Mouse (Mus musculus): ENCODE data around the gene Uggt2.

Uggt2 gene

DNA sequence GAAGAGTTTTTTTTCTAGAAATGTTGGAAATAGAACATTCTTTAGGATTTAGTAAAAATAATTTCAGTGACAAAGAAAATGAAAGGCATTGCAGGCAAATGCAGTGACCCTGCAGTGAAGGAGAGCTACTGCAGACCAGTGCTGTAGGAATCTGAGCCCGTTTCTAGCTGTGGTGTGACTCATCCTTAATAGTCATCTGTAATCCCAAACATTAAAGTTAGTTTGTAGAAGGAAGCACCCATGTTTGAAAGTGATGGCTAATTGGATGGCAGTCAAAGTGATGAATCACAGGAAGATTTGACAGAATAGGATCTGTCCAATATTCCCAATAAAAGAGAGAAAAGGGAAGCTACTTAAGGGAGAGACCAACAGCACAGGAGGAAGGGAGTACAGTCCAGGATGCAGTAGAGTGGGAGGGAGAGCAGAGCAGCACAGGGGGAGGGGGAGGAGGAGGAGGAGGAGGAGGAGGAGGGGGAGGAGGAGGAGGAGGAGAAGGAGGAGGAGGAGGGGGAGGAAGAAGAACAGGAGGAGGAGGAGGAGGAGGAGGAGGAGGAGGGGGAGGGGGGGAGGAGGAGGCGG, 71.5 kb downstream of the Uggt2 start:
- DNase-seq: peak; percentile 61

DNA sequence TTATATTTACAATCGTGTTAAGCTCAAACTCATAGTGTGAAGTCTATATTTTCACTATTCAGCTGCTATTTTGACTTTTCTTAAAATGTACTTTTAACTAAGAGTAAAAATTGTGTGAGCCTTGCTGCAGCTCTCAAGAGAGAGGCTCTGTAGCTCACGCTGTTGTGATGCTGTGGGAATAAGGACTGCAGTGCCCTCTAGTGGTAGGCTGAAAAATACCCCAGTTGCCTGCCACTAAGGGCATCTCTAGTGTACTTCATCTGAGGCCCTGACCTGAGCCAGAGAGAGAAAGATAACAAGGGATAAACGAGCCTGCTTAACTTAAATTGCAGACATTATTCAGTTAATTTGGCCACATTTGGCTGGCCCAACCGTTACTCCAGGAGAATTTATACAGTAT, 72.1 kb downstream of the Uggt2 start:
- peak; percentile 90 for DNase-seq

DNA sequence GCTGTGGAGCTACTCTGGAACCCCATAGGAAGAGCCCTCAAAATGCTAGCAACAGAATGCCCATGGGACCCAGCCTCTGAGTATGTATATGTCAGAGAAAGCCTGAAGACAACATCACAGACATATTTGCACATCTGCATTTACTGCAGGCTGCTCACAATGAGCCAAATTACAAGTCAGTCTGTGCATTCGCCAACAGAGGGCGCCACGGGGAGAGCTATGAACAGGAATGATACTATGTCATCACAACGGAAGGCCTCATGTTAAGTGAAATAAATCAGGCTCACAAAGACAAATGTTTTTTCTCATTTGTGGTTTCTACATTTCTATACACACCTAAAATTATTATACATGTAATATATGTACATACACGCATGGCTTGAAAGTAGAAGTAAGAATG, 73.3 kb downstream of the Uggt2 start:
- peak; percentile 44 for DNase-seq

DNA sequence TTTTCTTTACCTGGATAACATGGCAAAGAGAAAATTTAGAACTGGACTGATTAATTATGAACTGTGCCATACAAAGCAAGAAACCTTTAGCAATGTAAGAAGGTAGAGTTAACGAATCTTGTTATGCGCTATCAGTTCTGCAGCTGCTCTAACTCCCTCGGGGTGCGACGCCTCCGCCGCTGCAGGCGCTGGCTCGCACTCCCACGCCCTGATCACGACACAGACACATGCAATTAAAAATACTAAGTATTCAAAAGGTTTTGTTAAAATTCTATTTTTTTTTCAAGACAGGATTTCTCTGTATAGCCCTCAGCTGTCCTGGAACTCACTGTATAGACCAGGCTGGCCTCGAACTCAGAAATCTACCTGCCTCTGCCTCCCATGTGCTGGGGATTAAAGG, 85.7 kb downstream of the Uggt2 start:
- peak; percentile 59 for DNase-seq

DNA sequence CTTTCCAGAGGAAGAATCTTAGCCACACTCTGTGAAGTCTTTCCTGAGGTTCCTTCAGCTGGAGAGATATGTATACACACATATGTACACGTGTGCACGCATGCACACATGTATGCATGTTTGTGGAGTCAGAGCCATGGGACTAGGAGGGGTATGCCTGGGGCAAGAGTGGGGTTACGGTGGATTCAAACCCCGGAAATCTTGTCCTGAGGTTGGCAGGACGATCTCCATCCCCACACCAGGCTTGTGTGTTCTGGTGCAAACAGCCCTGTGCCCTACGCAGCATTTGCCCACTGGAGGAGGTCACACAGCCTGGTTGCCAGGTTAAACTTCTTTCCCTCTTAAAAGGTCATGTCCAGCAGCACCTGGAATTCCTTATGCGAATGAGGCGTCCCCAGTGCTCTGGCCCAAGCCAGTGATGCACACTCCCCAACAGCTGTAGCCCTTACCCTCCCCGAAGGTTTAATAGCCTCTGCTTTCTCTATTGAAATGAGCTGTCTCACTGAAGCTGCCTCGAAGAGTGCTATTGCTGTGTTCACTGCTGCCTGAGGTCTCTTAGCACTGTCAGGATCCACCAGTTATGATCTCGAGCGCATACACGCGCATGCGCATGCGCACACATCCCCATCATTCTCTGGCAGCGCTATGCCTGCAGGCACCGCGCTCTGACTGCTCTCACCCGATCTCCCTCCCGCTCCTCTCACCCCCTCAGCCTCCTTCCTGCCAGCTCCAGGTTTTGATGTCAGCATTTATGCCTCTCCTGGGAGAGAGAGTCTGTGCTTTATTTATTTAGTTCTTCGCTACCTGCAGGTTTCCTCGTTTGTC, 86.4 kb downstream of the Uggt2 start:
- DNase-seq: peak; percentile 89

DNA sequence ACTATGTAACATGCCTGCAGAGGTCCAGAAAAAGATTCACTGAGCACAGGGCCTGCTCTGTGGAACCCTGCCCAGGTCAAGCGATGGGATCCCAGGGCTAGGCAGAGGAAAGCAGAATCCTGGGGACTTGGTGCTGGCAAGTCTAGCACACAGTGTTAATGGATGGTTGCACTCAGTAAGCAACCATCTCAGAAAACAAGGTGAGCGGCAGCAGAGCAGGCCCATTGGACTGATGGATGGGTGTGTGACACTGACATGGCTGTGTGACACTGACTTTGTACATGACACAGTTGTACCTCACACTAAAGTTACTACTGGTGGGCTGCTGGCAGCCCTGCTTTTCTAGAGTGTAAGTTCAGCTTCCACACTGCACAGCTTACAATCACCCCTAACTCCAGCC, 89.7 kb downstream of the Uggt2 start:
- peak; percentile 85 for DNase-seq

DNA sequence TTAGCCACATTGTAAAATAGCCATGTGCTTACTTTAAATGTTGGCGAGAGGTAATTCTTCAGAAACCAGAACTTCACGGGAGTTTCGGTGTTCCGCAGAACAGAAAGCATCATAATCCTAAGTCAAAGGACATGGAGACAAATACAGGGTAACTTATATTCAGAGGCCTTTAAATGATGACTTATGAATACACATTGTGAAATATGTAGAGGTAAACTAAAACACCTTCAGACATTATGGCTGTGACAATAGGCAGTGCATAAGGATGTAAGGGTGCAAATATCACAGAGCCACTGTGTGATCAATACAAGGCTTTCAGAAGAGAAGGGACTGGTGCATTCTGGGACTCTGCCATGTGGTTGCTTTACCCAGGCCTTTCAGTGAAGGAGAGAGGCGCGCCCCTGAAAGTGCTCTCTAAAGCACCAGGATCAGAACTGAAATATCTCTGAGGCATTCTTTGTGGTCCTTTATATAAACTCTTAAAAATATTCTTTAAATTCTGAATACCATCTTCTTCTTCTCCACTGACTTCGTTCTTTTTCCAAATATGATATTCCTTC, 91.1 kb downstream of the Uggt2 start:
- DNase-seq: peak; percentile 69

DNA sequence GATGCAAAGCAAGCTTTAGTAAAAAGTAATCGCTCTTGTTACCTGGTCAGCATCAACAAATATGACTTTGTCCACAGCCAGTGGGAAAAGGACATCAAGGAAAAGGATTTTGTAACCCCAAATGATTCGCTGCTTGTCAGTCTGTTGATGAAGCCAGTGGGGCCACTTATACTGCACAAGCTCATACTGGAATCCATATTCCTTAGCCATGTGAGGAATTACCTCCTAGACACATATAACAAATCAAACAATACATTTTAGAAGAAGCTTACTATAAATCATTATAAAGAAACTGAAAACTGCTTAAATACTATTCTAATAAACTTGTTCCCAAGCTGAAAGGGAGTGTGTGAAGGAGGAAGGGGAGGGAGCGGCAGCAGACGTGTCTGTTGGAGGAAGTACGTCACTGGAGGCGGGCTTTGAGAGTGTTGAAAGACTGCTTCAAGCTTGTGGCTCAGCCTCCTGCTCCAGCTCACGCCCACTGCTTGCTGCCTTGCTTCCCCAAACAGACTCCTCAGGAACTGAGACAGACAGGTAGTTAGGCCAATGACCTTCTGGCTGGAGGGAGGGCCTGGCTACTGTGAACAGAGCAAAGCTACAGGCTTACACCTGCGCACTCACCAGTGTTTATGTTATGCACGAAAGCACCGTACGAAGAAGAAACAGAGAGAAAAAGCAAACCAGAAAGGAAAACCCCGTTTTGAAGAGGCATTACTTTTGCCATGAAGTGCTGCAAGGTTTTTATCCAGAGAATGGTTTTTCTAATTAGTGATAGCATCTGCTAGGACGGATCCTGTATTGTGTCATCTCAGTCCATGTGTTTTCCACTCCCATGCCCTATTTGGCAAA, 91.9 kb downstream of the Uggt2 start:
- DNase-seq: peak; percentile 100

DNA sequence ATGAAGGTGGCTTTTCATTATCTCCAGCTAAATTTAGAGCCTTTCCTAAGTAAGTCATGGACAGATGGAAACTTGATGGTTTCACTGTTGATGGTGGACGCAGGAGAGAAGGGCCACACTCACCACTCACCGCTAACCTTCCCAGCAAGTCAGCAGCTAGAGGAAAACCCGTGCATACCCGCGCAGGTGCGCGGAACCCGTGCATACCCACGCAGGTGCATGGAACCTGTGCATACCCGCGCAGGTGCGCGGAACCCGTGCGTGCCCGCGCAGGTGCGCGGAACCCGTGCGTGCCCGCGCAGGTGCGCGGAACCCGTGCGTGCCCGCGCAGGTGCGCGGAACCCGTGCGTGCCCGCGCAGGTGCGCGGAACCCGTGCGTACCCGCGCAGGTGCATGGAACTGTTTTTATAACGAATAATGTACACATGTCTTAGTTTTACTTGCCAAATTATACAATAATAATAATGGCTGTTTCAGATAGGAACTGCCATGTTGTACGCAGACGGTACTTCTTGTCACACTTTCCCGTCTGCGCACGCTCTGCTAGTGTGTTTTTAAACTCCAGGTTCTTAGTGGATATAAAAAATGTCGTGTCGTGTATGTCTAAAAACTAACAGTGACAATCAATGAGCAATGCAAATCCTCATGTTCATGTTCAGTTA, 92.7 kb downstream of the Uggt2 start:
- DNase-seq: peak; percentile 85

DNA sequence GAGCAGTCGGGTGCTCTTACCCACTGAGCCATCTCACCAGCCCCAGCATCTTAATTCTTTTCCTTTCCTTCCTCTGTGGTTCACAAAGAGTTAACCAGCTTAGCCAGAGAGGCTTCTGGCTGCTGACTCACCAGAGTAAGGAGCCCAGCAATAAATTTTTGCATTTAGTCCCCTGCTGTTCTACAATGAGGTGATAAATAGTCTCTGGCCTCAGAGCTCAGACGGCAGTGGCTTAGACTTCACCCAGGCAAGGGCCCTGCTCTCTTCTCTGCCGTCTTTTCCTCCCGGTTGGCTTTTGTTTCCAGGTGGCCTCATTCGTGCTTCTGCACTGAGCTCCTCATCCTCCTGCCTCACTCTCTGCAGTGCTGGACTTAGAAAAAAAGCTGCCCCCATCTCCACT, 93.4 kb downstream of the Uggt2 start:
- DNase-seq: peak; percentile 79

DNA sequence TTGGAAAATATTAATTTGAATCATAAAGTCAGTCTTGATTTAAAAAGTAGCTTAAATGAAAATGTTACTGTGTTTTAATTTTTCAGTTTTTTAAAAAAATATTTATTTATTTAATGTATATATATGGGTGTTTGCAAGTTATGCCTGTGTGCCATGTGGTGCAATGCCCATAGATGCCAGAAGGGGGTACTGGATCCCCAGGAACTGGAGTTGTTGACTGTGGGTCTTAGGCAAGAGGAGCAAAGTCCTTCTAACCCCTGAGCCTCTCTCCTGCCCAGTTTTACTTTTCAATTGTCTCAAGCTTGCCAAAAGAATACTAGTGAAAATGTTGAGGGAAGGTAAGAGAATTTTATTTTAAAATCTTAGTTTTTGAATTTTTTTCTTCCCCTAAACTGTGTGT, 95.9 kb downstream of the Uggt2 start:
- DNase-seq: peak; percentile 55

DNA sequence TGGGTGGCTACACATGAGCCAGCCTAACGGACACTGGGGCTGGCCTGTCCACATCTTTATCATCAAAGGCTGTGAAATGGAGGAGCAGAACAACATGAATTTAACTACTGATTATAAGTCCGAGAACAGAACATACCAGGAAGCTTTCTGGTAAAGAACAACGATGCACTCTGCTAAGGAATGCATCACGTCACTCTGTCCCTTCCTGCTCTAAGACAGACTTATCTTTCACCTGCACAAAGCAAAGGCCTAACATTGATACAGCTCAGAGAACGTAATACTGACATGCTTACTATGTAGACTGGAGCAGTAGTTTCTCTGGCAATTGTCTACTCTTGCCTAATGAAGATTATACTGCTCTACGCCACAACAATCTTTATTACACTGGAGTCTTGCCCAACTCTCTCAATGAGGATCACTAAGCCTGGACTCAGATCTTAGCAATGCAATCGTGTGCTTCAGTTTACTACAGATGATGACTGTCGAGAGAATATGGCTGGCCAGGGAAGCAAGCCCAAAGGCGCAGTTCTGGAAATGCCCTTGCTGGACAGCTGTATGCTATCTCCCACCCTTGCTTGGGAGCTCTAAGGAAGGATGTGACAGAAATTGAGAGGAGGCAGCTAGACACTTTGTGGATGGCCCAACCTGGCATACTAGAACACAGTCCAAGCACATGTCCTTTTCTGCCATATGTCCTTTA, 103.9 kb downstream of the Uggt2 start:
- peak; percentile 17 for DNase-seq

DNA sequence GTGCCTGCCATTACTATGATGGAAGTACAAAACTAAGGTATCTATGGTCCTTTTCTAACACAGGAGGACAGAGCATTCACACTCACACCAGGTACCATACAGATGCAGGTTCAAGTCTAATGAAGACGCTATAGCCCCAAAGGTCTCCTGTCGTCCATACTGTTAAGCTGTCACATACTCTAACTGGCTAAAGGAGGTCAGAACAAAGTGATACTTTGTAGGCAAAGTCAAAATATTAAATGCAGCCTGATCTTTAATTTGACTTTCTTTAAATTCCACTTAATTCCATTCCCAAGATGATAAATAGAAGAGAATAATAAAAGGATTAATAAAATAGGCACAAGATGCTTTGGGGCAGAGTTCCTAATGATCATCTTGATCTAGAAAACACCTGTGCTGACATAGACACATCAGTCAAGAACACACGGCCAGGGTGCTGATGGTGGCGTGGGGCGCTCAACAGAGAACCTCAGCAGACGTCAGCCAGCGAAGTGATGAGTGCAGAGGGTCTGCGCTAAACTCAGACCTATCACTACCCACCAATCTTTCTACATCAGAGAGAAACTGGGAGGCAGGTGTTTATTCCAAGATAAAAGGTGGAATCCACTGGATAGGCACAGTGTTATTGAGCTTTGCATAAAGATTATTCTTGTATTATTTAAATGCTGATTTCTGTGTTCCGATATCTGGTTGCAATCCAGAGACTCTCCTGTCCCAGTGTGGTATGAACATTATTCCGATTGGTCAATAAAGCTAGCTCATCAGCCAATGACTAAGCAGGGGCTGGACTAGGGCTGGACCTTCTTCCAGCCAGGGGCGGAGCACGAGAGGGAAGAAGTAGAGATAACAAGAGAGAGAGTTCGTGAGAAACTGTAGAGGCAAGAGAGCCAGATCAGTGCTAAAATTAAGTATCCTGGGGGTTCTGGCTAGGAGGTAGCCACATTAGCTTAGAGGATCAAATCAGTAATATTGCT, 111.4 kb downstream of the Uggt2 start:
- peak; percentile 87 for DNase-seq

DNA sequence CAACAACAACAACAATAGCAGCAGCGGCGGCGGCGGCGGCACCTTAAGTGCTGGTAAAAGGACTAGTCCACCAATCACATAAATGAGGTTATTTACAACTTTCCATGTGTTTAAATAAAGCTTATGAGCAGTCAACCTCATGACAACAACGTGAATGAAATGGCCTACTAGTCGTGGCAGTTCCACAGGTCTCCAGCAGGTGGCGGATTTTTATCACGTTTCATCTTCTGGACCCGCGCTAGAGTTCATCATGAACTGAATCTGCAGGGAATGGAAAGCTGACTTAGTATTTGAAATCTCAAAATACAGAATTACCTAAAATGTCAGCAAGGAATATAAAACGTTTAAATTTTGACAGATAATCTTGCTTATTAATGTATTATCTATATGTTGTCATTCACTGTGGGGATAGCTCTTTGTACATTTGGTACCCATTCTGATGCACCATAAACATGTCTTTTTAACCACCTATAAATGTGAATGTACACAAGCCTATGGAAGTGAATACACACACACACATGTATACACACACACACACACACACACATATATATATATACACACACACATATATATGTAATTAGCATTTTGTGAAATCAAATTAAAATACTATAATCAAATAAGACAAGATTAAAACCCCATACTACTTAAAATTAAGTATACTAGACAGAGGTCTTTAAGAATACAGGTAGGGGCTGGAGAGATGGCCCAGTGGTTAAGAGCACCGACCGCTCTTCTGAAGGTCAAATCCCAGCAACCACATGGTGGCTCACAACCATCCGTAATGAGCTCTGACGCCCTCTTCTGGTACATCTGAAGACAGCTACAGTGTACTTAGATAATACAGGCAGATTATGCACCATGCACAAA, 112.3 kb downstream of the Uggt2 start:
- DNase-seq: peak; percentile 74

DNA sequence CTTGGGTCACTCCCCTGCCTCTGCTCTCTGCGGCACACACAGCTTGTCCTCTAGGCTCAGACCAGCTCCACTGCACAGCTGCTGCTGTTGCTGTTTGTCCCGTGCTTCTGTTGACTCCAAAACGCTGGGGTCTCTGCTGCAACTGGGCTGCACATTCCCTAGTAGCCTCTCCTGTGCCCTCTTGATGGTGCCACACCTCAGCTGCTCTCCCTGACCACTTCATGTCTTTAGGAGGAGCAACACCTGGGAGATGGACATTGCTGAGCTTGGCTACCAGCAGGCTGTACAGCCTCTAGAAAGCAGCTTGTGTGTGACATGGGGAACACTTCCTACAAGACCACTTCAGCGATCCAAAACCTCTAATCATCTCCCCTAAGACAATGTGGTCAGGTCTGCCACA, 115.1 kb downstream of the Uggt2 start:
- DNase-seq: peak; percentile 61

DNA sequence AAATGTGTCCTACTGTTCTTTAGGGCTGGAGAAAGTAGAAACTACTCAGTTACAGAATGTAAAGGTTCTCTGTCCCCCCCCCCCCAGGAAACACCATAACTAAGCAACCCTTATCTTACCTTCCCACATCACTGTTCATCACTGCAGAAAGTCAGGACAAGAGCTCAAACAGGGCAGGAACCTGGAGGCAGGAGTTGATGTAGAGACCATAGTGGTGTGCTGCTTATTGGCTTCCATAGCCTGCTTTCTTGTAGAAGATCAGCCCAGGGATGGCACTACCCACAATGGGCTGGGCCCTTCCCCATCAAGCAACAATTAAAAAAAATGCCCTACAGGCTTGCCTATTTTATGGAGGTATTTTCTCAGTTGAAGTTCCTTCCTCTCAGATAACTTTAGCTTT, 115.8 kb downstream of the Uggt2 start:
- peak; percentile 77 for DNase-seq

DNA sequence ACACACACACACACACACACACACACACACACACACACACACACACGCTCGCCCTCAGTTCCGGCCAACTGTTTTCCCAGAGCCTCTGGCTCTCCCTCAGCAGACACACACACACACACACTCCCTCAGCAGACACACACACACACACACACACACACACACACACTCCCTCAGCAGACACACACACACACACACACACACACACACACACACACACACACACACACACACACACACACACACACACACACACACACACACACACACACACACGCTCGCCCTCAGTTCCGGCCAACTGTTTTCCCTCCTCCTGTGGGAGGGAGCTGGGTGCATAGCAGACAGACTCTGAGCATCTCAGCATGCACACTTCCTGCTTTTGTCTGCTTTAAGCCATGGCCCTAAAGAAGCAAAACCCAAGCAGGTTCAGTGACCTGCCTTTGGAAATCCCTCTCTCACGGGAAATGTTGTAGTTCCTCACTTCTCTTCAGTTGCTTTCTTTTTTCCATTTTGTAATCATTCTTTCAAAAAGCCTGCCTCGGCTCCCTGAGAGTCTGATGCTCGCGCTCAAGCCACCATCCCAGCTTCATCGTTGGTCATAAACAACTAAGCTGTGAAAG, 116.7 kb downstream of the Uggt2 start:
- DNase-seq: peak; percentile 94

DNA sequence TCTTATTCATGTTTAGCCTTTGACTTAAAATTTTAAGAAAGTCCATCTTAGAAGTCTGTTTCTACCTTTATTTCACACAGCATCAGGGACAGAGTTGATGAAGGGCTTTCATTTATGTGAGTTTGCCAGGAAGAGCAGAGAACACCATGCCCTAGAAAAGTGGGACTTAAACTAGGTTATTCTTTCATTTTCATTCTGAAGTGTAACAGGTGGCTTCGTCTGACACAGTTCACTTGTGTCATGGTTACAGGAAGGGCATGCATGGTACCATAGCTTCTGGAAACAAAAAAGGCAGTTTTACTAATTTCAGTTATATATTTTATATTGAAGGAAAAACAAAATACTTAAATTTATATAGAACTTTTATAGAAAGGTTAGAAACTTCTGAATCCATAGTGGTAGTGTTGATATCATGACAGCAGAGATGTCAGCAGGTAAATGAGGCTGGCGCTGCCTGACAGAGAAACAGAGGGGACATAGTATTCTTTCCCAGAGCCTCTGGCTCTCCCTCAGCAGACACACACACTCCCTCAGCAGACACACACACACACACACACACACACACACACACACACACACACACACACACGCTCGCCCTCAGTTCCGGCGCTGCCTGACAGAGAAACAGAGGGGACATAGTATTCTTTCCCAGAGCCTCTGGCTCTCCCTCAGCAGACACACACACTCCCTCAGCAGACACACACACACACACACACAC, 117.4 kb downstream of the Uggt2 start:
- peak; percentile 95 for DNase-seq

DNA sequence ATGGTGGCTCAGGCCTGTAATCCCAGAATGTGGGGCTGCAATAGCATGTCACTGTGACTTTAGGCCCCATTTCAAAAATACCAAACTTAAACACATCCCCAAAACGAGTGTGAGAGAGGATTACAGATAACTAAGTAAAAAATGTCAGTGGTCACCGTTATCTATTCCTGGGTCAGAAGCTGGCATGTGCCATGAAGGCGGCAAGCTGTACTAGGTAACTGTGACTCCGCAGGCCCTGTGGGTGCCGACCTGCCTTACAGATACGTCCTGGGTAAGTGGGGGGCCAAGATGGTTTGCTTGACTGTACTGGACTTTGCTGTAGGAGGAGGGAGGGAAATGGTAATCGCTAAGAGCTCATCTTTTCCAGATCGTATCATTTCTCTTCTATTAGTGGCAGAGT, 118.3 kb downstream of the Uggt2 start:
- peak; percentile 87 for DNase-seq
